Mouse (Mus musculus) monocyte, adult 2 months (primary cell): ENCODE data around the gene Prkce.

ENCODE experiments used
- DNase-seq, 2 experiments: peaks; one replicate each; pipeline ENCODE4 v3.0.0; 2022; ENCODE audit warnings: low spot score in 2 of 2, low read depth in 1 of 2

Gene Prkce

DNA sequence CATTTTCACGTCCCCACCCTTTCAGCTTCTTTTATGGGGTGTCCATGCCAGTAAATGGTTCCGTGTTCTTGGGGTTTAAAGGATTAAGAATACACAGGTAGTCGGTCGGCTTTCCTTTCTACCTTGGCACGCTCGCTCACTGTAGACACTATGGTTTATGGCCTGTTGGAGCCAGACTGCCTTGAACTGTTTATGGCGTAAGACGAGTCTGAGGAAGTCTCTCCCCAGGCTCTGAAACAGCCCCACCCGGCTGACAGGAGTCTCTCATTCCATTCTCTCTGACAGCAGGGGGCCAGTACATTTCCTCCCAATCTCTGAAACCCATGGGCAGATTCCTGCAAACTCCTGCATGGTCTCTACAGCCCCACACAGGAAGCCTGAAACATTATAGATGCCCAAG, 427.9 kb downstream of the Prkce start:
- no peak for DNase-seq

DNA sequence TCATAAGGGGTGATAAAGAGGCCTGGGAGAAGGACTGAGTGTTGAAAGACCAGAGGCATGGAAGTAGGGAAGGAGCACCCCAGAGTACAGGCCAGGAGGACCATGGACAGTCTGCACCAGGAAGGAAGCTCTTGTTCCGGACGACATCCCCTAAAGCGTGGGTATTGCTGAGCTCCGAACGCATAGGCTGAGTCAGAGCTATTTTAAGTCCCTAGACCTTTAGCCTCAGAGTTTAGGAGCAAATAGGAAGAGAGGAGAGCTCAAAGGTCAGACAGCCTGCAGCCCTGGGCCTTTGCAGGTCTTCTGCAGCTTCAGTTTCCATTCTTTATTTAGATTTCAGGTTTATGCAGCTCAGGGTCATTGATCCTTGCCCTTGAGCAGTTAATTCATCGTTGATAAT, 433.5 kb downstream of the Prkce start:
- no peak for DNase-seq

DNA sequence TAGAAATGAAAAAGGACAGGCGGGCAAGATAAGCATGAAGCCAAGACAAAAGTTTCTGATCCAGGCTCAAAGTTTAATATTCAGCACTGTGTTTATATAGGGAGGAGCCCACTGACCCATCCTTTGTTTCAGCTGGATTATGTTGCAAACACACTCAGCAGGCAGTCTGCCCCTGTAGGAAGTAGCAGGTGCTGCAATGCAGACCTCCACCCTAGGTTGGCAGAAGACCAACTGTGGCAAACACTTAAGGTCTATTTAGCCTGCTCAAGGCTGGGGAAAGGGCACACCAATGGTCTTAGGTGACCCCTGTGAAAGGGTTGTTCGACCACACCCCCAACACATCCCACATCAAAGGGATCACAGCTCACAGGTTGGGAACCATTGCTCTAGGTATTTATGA, 434.3 kb downstream of the Prkce start:
- DNase-seq = no peak

GRCm38 (mm10) chr17:86603848-86604444, 436.4 kb downstream of the Prkce start:
- no peak for DNase-seq

- no peak for DNase-seq
These were observed 440.4 kb downstream of the Prkce start for GRCm38 (mm10) chr17:86607981-86608380.

- DNase-seq = no peak
These were observed 442.8 kb downstream of the Prkce start for GRCm38 (mm10) chr17:86610271-86610969.

DNA sequence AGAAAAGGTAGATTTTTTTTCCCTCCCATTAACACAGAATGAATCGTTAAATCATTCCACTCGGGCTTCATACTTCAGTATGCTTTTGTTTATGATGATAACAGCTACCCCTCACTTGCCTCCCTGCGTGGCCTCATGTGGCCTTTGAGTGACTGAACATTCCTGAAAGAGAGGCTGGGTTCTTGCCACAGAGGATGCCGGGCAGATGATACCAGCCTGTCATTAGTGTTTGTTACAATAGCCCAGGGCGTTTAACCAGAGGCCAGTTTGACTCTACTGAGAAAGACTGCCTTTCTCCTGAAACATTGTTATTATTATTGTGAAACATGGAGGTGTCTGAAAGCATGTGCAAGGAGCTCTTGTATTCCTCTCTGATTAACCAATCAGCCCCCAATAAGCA, 444.2 kb downstream of the Prkce start:
- DNase-seq = no peak

GRCm38 (mm10) chr17:86615592-86616291, 448.2 kb downstream of the Prkce start:
- DNase-seq = no peak

DNA sequence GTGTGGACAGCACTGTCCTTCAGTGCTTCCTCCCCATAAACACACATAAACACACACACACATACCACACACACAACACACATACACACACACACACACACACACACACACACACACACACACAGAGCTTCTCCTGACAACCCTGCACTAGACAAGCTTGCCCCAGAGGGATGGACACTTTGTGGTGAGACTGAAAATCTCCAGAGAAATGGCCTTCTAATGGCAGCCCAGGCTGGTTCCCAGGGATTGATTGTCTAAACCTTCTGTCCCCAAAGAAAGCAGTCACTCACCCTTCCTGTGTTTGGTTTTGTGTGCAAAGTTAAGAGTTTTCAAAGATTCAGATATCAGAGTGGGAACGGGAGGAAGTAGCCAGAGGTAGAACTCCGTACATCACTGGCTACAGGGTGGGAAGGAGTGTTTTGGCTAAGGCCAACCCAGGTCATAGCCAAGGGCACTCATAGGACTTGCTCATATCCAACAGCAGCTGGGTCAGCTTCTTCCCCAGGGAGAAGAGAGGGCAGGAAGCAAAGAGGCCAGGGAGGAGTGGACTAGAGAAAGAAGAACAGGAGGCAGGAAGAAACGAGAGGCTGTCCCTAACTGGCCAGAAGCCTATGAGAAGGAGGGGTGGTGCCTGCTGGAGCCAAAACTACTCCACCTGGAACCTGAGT, 450.1 kb downstream of the Prkce start:
- DNase-seq = no peak

GRCm38 (mm10) chr17:86618431-86618861, 450.9 kb downstream of the Prkce start:
- DNase-seq = no peak

DNA sequence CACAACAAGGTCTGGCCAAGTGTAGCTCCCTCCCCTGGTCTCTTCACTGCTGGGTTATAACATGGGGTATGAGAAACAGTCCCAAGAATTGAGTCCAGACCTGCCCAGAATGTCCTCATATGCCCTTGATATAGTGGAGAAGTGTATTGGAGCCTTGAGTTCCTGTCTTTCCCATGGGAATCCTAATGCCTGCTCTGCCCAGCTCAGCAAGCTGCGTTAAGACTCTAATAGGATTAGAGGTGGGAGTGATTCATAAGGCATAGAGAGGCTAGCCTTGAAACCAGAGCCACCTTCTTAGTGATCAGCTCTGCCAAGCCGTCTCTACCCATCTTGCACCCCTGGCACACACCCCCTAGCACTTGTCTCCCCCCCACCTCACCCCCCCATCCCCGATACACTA, 455.3 kb downstream of the Prkce start:
- no peak for DNase-seq

DNA sequence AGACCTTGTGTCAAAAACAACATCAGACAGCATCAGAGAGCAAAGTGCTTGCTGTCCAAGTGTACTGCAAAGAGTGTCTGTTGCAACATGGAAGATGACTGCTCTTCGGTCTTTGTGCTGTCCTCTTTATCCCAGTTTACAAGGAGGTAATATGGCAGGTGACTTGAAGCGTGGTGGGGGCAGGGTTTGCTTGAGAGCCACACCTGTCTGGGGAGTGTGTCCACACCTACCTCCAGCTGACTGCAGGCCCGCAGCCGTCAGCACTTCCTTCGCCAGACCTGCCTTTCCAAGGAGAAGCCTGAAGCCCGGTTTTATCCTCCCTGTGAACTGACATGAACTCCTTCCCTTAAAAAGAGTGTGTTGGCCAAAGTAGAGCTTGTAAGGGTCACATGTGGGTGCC, 458.9 kb downstream of the Prkce start:
- no peak for DNase-seq

DNA sequence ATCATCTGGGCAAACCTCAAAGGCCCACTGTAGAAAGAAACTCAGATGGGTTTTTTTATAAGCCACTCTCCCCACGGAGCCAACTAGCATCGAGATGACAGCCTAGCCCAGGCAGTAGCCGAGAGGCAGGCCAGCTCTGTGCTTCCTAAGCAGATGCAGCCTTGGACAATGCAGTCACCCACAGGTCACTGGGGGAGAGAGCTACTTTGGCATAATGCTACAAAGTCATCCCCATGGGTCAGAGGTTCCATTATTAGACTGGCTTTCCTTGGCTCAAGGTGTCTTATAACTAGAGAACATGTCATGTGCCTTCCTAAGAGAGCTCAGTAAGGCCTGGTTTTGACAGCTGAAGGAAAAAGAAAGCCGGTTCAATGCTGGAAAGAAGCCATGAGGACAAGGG, 465.5 kb downstream of the Prkce start:
- no peak for DNase-seq

GRCm38 (mm10) chr17:86637311-86637710, 469.7 kb downstream of the Prkce start:
- DNase-seq = no peak

DNA sequence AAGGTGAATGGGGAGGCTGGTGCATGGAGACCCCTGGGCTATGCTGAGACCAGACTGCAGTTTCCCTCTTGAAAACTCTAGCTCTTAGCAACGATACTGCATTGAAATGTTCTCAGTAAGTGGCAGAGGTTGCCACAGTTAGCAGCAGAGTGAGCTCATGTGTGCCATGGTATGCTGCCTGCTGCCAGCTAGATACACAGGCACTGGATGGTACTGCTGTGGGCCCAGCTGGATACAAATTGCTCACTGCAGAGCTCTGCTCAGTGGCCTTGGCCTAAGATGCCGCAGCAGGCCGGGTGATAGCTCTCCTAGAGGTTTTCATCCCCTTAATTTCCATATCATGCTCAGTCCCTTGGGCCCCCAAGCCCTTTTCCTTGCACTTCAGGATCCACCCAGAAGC, 471.7 kb downstream of the Prkce start:
- DNase-seq = no peak

DNA sequence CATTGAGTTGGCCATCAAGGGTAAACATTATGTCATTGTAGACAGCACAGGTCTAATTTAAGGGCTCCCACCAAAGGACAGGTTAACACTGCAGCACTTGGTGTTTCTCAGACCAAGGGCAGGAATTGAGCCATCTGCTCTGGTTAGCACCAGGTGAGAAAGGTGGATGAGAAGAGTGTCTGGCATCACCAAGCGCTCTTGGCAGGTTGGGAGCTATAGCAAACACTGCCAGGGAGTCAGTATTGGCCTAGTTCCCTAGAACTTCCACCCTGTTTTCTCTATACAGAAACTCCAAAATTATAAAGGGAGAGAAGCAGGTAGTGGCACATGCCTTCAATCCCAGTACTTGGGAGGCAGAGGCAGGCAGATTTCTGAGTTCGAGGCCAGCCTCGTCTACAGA, 479.6 kb downstream of the Prkce start:
- DNase-seq = no peak

GRCm38 (mm10) chr17:86648856-86649435, 481.4 kb downstream of the Prkce start:
- DNase-seq = no peak

- no peak for DNase-seq
These were observed 482.7 kb downstream of the Prkce start for GRCm38 (mm10) chr17:86650241-86650640.

DNA sequence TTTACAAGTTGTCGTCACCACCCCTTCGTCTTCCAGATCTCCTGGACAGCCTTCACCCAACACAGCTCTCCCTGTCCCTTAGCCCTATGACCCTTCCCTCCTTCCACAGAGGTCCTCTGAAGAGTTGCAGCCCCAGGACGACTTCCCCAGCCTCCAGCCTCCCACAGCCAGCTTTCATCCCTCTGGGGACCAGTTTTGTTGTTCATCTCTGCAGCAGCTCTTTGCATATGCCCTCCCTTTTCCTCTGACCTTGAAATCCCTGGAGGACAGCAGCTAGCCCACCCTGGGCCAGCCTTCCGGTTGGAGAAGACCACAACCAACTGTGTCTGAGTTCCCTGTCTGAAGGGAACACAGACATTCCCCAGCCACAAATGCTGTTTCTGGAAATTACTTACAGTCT, 483.5 kb downstream of the Prkce start:
- no peak for DNase-seq

- DNase-seq = no peak
These were observed 485.2 kb downstream of the Prkce start for GRCm38 (mm10) chr17:86652751-86653150.

DNA sequence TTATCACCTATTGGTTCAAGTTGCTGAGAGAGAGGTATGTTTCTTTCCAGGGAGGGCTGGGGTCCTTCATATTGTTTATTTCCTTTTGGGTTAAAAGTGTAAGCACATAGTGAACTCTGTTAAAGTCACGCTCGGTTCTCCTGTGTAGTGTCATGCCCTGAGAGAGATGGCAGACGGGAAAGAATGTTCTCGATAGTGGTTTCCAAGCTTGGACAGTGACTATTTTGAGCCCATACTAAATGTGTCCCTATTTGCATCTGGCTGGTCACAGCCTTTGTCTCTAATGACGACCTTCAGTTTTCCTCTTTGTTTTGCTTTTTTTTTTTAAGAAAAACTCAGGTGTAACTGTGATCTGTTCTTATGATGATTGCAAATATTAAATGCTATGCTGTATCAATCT, 488.8 kb downstream of the Prkce start:
- no peak for DNase-seq

DNA sequence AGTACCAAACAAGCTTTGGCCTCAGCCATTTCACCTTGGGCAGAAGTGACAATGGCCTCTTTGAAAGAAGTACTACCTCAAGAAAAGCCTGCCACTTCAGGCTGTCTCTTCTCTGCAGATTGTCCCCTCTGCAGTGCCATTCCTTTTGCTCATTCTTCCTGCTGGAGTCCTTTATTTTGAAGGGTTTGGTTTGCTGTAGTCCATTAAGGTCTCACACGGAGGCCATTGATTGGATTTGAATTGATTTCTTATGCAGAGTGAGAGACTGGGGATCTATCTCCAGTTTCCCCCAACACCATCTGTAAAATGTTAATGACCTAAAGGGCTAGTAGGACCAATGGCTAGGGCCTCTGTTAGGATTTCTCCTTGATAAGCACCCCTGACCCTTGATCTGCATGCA, 494.7 kb downstream of the Prkce start:
- DNase-seq = no peak
